Mouse (Mus musculus) neural tube, embryonic 12.5 days (tissue): ENCODE measurements around the gene Pitpnm2. TPM values are rescaled to one million over a fixed set of nuclear protein-coding genes. Genes with fewer than 3 reads are reported as not detected.
A peak's percentile ranks its signal among the peaks of the same experiment; 100 is the strongest.

ENCODE experiments used
- ATAC-seq: fragments of 200-750 bp; cut with Nextera tagmentation; 2 replicates; pipeline ENCODE4 v1.8.0; 2017; ENCODE audit warnings: low read depth, mild to moderate bottlenecking, moderate TSS enrichment, moderate library complexity; ENCODE audit not compliant: low FRiP score
- H3K27ac ChIP-seq: fragments of 300-500 bp; sonication (generic); 2 replicates; pipeline ENCODE4 v1.5.1; 2016
- H3K27me3 ChIP-seq: fragments of 300-500 bp; sonication (generic); replicated peaks from 2 replicates; pipeline ENCODE4 v1.6.1; 2016; ENCODE audit warnings: mild to moderate bottlenecking
- H3K36me3 ChIP-seq: fragments of 300-500 bp; sonication (generic); 2 replicates; pipeline ENCODE4 v1.6.1; 2016; ENCODE audit warnings: mild to moderate bottlenecking
- H3K4me1 ChIP-seq: fragments of 300-500 bp; sonication (generic); 2 replicates; pipeline ENCODE4 v1.6.1; 2016
- H3K4me2 ChIP-seq: fragments of 300-500 bp; sonication (generic); replicated peaks from 2 replicates; pipeline ENCODE4 v1.6.1; 2016; ENCODE audit warnings: mild to moderate bottlenecking
- H3K4me3 ChIP-seq: fragments of 300-500 bp; sonication (generic); 2 replicates; pipeline ENCODE4 v1.5.1; 2016
- H3K9ac ChIP-seq: fragments of 300-500 bp; sonication (generic); 2 replicates; pipeline ENCODE4 v1.6.1; 2016; ENCODE audit warnings: mild to moderate bottlenecking
- H3K9me3 ChIP-seq: fragments of 300-500 bp; sonication (generic); 2 replicates; pipeline ENCODE4 v1.6.1; 2016; ENCODE audit warnings: mild to moderate bottlenecking
- WGBS: fragments of 180-500 bp; shearing (Covaris S2); methylation state at CpG from one replicate; pipeline ENCODE4 v1.1.7; 2016; 5-methylcytosine and 5-hydroxymethylcytosine counted together
- polyA plus RNA-seq: library from polyadenylated mRNA; unstranded; fragments of >200 nt; fragmentation: Nextera tagmentation; extraction: Ambion mirVana; gene quantifications from 2 replicates; pipeline ENCODE4 v1.2.1, GENCODE M21; 2016

Gene Pitpnm2
- polyA plus RNA-seq, 1 experiment from 2014 or later, result 7.4 TPM

GRCm38 (mm10) chr5:124182097-124182496 lies 67.5 kb downstream of the Pitpnm2 start:
- no peak for ATAC-seq
- Histone ChIP-seq H3K4me3 (no peak overlapping the region), H3K36me3 (no peaks in the 10 kb centered on the region), H3K9me3 (no peaks in the 10 kb centered on the region), H3K4me2 (no peak overlapping the region), H3K9ac (no peak overlapping the region), H3K4me1 (peaks cover 37% of the 10 kb centered on the region), H3K27ac (no peak overlapping the region), H3K27me3 (no peaks in the 10 kb centered on the region; the same call in 1 of the 2 replicates)
- WGBS, result 91% methylated on average over 5 of the region's 5 CpGs

DNA sequence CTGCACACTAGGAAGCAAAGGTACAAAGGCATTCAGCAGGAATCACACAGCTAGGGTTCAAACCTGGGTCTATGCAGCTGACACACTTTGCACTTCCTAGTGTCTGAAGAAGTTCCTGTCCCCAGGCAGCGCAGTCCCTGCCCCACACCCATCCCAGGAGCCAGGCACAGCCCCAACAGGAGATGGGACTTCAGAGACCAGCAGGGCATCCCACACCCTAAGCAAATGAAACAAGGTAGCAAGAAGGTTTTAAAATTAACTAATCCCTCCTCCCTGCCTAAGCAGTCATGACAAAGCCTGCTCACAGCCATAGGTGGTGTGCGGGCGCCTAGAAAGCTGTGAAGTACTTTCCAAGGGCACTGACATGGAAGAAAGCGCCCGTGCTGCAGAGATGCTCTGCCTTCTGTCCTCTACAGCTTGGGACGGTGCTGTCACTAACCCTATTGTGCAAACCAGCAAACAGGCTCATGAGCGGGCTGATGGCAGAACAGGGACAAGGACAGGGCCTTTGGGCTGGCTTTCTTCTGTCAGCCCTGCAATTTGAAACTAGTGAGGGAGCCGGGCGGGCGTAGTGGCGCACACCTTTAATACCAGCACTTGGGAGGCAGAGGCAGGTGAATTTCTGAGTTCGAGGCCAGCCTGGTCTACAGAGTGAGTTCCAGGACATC lies 68.9 kb downstream of the Pitpnm2 start:
- no peak overlapping the region for H3K27ac ChIP-seq
- no peak overlapping the region for H3K4me3 ChIP-seq
- H3K9ac ChIP-seq, result no peak overlapping the region
- no peak for ATAC-seq
- H3K27me3 ChIP-seq, result no peaks in the 10 kb centered on the region; the same call in 1 of the 2 replicates
- no peak overlapping the region for H3K4me2 ChIP-seq
- H3K9me3 ChIP-seq, result no peaks in the 10 kb centered on the region
- no peaks in the 10 kb centered on the region for H3K36me3 ChIP-seq
- H3K4me1 ChIP-seq, result peaks cover 32% of the 10 kb centered on the region
- WGBS, result 76% methylated on average over 12 of the region's 12 CpGs

DNA sequence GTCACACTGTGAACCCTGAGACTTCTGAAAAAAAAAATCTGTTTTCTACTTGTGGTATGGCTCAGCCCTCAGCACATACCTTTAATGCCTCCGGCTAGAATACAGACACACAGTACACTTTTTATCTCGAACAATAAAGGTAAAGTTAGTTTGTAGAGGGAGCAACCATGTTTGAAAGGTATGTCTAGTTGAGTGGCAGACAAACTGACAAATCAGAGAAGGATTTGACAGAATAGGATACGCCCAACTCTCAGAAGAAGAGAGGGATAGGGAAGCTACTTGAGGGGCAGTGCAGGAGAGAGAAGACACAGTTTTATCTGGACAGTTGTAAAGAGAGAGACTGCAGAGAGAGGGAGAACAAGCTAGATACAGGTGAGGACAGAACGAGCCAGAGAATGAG lies 70.1 kb downstream of the Pitpnm2 start:
- Histone ChIP-seq H3K9me3 (no peaks in the 10 kb centered on the region), H3K36me3 (no peaks in the 10 kb centered on the region), H3K27me3 (no peaks in the 10 kb centered on the region), H3K4me2 (no peak overlapping the region), H3K9ac (no peak overlapping the region), H3K4me3 (no peak overlapping the region), H3K27ac (no peak overlapping the region), H3K4me1 (peaks cover 27% of the 10 kb centered on the region)
- no peak for ATAC-seq
- 91% methylated on average over 4 of the region's 4 CpGs for WGBS

- peak; percentile 73 for ATAC-seq
- no peaks in the 10 kb centered on the region for H3K9me3 ChIP-seq
- peak overlapping the region; percentile 33 for H3K4me2 ChIP-seq
- H3K4me3 ChIP-seq, result no peak overlapping the region
- H3K36me3 ChIP-seq, result no peaks in the 10 kb centered on the region
- 6% methylated on average over 7 of the region's 7 CpGs for WGBS
- H3K9ac ChIP-seq, result no peak overlapping the region
- no peak overlapping the region for H3K27ac ChIP-seq
- no peaks in the 10 kb centered on the region for H3K27me3 ChIP-seq
- H3K4me1 ChIP-seq, result peaks cover 22% of the 10 kb centered on the region
Observed at GRCm38 (mm10) chr5:124176726-124177132, 72.8 kb downstream of the Pitpnm2 start.

GRCm38 (mm10) chr5:124175138-124175537 lies 74.4 kb downstream of the Pitpnm2 start:
- Histone ChIP-seq H3K9ac (no peak overlapping the region), H3K27me3 (0 out of 2 replicates have a peak, but pooled peaks cover 2% of the 10 kb centered on the region), H3K4me3 (no peak overlapping the region), H3K36me3 (no peaks in the 10 kb centered on the region), H3K27ac (0 out of 2 replicates have a peak overlapping the region, but pooled peaks have one; percentile 7), H3K4me2 (no peak overlapping the region), H3K9me3 (no peaks in the 10 kb centered on the region), H3K4me1 (peaks cover 22% of the 10 kb centered on the region)
- WGBS, result 21% methylated on average over 4 of the region's 4 CpGs
- ATAC-seq, result peak; percentile 41; the same call in 1 of the 2 replicates

DNA sequence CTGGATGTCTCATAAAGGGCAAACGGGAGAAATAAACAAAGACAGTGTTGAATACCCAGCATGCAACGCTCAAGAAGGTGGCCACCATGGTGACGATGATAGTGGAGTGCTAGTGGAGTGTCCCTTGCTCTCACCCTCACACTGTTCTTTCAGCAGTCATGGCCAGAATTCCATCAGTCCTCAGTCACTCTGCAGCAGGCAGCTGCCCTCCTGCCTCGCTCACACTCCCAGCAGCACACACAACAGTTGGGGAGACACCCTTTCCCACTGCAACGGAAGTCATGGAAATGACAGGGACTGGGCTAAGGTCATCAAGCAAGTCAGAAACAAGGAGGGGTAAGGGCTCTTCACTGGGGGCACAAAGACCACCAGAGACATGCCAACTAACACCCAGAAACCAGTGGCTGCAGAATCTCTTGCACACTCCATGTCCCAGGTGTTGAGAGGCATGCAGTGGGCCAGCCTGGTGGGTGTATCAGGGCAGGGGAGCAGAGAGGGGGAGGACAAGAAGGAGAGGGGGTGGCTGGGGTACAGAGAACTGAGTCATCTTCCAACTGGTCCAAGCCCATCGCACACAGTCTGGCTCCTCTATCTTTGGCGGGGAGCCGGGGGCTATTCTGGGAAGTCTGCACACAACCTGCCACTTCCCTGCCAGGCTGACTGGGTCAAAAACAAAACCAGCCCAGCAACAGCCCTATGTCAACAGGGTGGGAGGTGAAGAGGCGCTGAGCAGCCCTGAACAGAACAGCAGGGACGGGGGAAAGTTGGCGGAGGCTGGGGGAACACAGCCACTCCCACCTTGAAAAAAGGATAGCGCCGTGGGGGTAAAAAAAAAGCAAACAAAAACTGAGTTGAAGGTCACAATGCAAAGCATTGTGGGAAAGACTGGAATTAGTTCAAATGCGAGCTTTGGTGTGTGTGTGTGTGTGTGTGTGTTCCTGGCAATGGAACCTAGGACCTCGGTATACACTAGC lies 76.3 kb downstream of the Pitpnm2 start:
- H3K27ac ChIP-seq, result no peak overlapping the region
- H3K4me2 ChIP-seq, result no peak overlapping the region
- no peak for ATAC-seq
- H3K27me3 ChIP-seq, result 0 out of 2 replicates have a peak, but pooled peaks cover 2% of the 10 kb centered on the region
- H3K9ac ChIP-seq, result no peak overlapping the region
- H3K4me3 ChIP-seq, result no peak overlapping the region
- peaks cover 22% of the 10 kb centered on the region for H3K4me1 ChIP-seq
- no peaks in the 10 kb centered on the region for H3K36me3 ChIP-seq
- WGBS, result 78% methylated on average over 15 of the region's 15 CpGs
- H3K9me3 ChIP-seq, result no peaks in the 10 kb centered on the region

DNA sequence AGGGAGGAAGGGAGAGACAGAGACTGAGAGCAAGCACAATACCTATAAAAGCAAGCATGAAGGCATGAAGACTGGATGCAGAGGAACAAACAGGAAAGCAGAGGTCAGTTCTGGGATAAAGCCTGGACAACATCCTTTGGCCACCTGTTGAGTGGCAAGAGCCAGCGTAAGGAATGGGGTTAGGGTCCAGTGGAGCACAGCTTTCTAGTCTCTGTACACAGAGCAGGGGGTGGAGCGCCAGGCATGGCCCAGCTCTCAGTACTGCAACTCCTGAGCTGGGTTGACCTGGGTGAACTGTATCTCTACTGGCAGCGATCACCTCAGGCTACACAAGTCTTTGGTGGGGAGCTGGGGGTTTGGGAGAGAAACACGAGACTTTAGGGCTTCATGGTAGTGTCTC lies 77.3 kb downstream of the Pitpnm2 start:
- peaks cover 26% of the 10 kb centered on the region for H3K4me1 ChIP-seq
- no peak overlapping the region for H3K9ac ChIP-seq
- H3K4me2 ChIP-seq, result no peak overlapping the region
- no peak for ATAC-seq
- WGBS, result 88% methylated on average over 4 of the region's 4 CpGs
- no peak overlapping the region for H3K27ac ChIP-seq
- H3K27me3 ChIP-seq, result 0 out of 2 replicates have a peak, but pooled peaks cover 2% of the 10 kb centered on the region
- H3K9me3 ChIP-seq, result no peaks in the 10 kb centered on the region
- H3K4me3 ChIP-seq, result no peak overlapping the region
- no peaks in the 10 kb centered on the region for H3K36me3 ChIP-seq

DNA sequence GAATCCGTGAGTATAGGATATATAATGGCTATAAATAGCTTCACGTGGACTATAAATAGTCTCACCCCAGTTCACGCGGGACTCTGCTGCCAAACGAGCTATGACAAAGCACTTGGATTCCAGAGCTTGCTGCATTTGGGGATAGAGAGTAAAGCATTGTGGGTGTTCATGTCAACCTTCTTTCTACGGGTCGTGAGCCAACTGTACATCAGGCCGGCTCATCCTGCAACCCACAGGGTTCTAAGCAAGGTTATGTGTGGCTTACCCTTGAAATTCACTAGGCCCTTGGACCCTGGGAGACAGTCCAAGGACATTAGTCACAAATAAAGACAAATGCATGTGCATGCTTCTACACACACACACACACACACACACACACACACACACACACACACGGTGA lies 77.8 kb downstream of the Pitpnm2 start:
- no peak overlapping the region for H3K9ac ChIP-seq
- 75% methylated on average over 9 of the region's 9 CpGs for WGBS
- no peak overlapping the region for H3K27ac ChIP-seq
- H3K9me3 ChIP-seq, result no peaks in the 10 kb centered on the region
- peaks cover 26% of the 10 kb centered on the region for H3K4me1 ChIP-seq
- no peaks in the 10 kb centered on the region for H3K36me3 ChIP-seq
- no peak for ATAC-seq
- no peak overlapping the region for H3K4me2 ChIP-seq
- 0 out of 2 replicates have a peak, but pooled peaks cover 2% of the 10 kb centered on the region for H3K27me3 ChIP-seq
- H3K4me3 ChIP-seq, result no peak overlapping the region

DNA sequence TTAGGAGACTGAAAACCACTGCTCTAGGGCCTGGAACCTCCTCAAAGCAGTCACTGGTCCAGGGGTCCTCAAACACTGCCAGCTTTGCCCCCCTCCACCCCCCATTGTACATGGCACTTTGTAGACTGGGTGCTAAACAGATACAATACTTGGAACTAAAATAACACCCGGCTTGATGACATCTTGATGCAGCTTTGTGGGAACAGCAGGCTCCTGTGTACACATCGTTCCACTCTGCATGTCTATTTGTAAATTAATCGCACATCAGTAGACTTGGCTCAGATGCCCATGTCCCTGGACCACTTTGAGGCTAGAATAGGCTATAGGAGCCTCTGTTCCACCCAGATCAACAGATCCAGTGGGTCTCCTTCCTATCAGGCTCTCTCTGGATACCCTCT lies 80.3 kb downstream of the Pitpnm2 start:
- no peak for ATAC-seq
- Histone ChIP-seq H3K9ac (no peak overlapping the region), H3K4me2 (no peak overlapping the region), H3K4me1 (peaks cover 38% of the 10 kb centered on the region), H3K36me3 (no peaks in the 10 kb centered on the region), H3K27me3 (0 out of 2 replicates have a peak, but pooled peaks cover 2% of the 10 kb centered on the region), H3K9me3 (no peaks in the 10 kb centered on the region), H3K4me3 (no peak overlapping the region), H3K27ac (no peak overlapping the region)
- WGBS, result 69% methylated on average over 3 of the region's 3 CpGs

GRCm38 (mm10) chr5:124168428-124169223 lies 80.9 kb downstream of the Pitpnm2 start:
- Histone ChIP-seq H3K4me3 (no peak overlapping the region), H3K27me3 (0 out of 2 replicates have a peak, but pooled peaks cover 2% of the 10 kb centered on the region), H3K36me3 (no peaks in the 10 kb centered on the region), H3K4me1 (peaks cover 44% of the 10 kb centered on the region), H3K9ac (no peak overlapping the region), H3K9me3 (no peaks in the 10 kb centered on the region), H3K4me2 (no peak overlapping the region), H3K27ac (no peak overlapping the region)
- 84% methylated on average over 12 of the region's 12 CpGs for WGBS
- ATAC-seq, result no peak

DNA sequence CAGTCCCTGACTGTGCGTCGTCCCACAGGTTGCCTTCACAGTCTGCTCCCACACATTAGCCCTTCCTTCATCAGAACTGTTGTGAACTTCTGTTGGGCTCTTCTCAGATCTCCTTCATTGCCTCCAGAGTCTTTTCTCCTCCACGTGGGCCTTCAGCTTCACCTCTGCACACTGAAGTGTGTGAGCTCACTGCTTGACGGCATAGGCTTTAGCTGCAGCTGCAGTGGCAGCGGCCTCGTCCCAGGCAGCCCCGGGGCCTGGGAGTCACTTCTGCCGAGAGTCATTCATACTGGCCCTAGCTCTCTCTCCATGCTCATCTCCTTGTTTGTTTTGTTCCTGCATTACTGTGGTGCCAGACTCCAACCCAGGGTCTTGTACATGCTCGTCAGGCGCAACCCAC lies 81.9 kb downstream of the Pitpnm2 start:
- Histone ChIP-seq H3K27me3 (0 out of 2 replicates have a peak, but pooled peaks cover 2% of the 10 kb centered on the region), H3K9ac (no peak overlapping the region), H3K4me2 (no peak overlapping the region), H3K4me1 (peaks cover 54% of the 10 kb centered on the region), H3K27ac (no peak overlapping the region), H3K36me3 (no peaks in the 10 kb centered on the region), H3K4me3 (no peak overlapping the region), H3K9me3 (no peaks in the 10 kb centered on the region)
- WGBS, result 40% methylated on average over 10 of the region's 10 CpGs
- no peak for ATAC-seq
